Mouse (Mus musculus) cortical plate, adult 2 months (tissue): Measurements from ENCODE around the gene Pik3r5. TPM values are rescaled to one million over a fixed set of nuclear protein-coding genes. Genes with fewer than 3 reads are reported as not detected.

Source experiments
- H3K27ac ChIP-seq: fragments of 200-500 bp; 2 replicates; pipeline ENCODE4 v1.5.1; 2012; ENCODE audit warnings: low read length, control low read depth, inconsistent platforms; ENCODE audit not compliant: insufficient read depth
- H3K4me1 ChIP-seq: fragments of 200-500 bp; 2 replicates; pipeline ENCODE4 v1.6.1; 2011; ENCODE audit warnings: low read length; ENCODE audit not compliant: control insufficient read depth, insufficient read depth
- H3K4me3 ChIP-seq: fragments of 200-500 bp; 2 replicates; pipeline ENCODE4 v1.5.1; 2011; ENCODE audit warnings: mild to moderate bottlenecking, low read length, control low read depth; ENCODE audit not compliant: insufficient read depth
- CTCF ChIP-seq: fragments of 200-500 bp; IDR thresholded peaks from 2 replicates; pipeline ENCODE4 v1.5.1; 2011; ENCODE audit warnings: mild to moderate bottlenecking, control low read depth, low read length; ENCODE audit not compliant: insufficient read depth; ENCODE audit errors: extremely low read depth
- POLR2A ChIP-seq: fragments of 200-500 bp; IDR thresholded peaks from 2 replicates; pipeline ENCODE4 v1.6.1; 2011; ENCODE audit warnings: mild to moderate bottlenecking, low read length, control low read depth; ENCODE audit not compliant: insufficient read depth; ENCODE audit errors: extremely low read depth
- polyA plus RNA-seq: library from polyadenylated mRNA; depleted of rRNA; stranded (reverse); fragments of >200 nt; gene quantifications from 2 replicates; pipeline ENCODE4 v1.2.3, GENCODE M21; 2012

Gene Pik3r5
- polyA plus RNA-seq, 1 experiment, result 2.6 TPM

- H3K27ac ChIP-seq, result no peak overlapping the region
- TF ChIP-seq CTCF (no peak), POLR2A (no peak)
Measured at GRCm38 (mm10) chr11:68462716-68463115, 30.8 kb downstream of the Pik3r5 start.

DNA sequence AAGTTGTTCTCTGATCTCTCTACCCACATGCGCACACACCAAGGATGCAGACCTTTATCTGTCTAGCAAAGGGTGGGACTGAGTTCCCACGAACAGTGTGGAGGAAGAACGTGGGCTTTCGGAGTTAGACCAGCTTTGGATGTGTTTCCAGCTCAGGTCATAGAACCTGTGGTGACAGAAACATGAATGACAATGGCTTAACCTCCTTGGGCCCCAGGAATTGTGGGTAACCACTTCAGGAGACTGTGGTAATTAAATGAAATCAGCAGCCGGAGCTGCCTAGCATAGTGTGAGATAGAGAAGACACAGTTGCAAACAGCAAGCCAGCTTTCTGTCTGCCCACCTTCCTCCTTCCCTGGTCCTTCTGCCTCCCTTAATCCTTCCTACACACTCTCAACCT lies 32.3 kb downstream of the Pik3r5 start:
- no peak for TF ChIP-seq CTCF
- no peak for TF ChIP-seq POLR2A
- Histone ChIP-seq H3K4me3 (no peak overlapping the region), H3K4me1 (peaks cover 2% of the 10 kb centered on the region; the same call in 1 of the 2 replicates), H3K27ac (no peak overlapping the region)

More at GRCm38 (mm10) chr11:68462716-68463115, 30.8 kb downstream of the Pik3r5 start:
- Histone ChIP-seq H3K4me1 (peaks cover 2% of the 10 kb centered on the region; the same call in 1 of the 2 replicates), H3K4me3 (no peak overlapping the region)

DNA sequence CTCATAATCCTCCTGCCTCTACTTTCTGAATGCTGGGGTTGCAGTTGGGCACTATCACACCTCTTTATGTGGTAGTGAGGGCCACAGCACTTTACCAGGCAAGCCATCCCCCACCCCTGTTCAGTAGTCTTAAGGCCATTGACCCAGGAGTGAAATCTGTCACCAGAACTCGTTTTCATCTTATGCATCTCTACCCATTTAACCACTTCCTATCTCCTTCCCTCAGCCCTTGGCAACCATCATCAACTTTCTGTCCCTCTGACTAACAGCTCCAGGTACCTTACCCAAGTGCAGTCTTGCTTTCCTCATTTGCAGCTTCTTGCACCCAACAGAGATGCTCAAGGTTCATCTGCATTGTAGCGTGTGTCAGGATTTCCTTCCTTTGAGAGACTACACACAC lies 33.2 kb downstream of the Pik3r5 start:
- Histone ChIP-seq H3K4me3 (no peak overlapping the region), H3K27ac (no peak overlapping the region), H3K4me1 (peaks cover 2% of the 10 kb centered on the region; the same call in 1 of the 2 replicates)
- TF ChIP-seq CTCF, result no peak
- TF ChIP-seq POLR2A, result no peak

DNA sequence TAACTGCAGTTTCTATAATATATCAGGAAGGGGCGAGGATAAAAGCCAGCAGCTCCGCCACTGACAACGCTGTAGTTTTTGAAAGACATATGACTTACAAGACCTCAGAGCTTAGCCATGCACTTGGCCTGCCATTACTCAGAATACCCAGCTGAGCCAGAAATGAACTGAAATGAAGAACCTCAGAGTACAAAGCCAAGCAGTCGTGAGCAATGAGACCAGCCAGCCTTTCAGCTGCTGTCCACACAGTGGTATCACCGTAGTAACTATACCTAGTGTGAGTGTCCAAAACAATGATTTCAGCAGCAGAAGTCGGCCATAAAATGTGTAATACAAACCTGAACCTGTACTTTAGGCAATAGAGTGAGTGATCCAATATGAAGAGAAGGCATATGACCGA lies 35.5 kb downstream of the Pik3r5 start:
- Histone ChIP-seq H3K4me1 (peaks cover 2% of the 10 kb centered on the region; the same call in 1 of the 2 replicates), H3K4me3 (no peak overlapping the region), H3K27ac (no peak overlapping the region)
- TF ChIP-seq CTCF, result no peak
- no peak for TF ChIP-seq POLR2A

- TF ChIP-seq CTCF (no peak), POLR2A (no peak)
- Histone ChIP-seq H3K4me1 (peaks cover 2% of the 10 kb centered on the region; the same call in 1 of the 2 replicates), H3K27ac (no peak overlapping the region), H3K4me3 (no peak overlapping the region)
Measured at GRCm38 (mm10) chr11:68467962-68468612, 36.2 kb downstream of the Pik3r5 start.

DNA sequence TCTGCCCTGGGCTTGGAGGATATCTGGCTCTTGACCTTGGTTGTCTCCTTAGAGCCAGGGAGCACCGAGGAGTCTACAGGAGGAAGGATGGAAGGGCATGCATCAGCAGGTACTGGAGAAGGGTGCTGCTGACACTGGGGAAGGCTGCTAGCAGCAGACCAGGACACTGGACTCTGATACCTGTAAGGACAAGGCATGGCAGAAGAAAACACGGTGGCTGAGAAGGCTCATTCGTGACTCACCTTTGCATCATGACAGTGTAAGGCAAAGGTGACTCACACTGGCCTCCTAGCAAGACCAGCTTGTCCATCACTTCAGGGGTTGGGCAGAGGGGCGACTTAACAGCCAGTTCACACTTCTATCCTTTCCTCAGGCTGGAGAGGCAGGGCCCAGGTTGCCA lies 37.0 kb downstream of the Pik3r5 start:
- peaks cover 2% of the 10 kb centered on the region; the same call in 1 of the 2 replicates for H3K4me1 ChIP-seq
- no peak overlapping the region for H3K4me3 ChIP-seq
- no peak overlapping the region for H3K27ac ChIP-seq
- no peak for TF ChIP-seq POLR2A
- no peak for TF ChIP-seq CTCF

DNA sequence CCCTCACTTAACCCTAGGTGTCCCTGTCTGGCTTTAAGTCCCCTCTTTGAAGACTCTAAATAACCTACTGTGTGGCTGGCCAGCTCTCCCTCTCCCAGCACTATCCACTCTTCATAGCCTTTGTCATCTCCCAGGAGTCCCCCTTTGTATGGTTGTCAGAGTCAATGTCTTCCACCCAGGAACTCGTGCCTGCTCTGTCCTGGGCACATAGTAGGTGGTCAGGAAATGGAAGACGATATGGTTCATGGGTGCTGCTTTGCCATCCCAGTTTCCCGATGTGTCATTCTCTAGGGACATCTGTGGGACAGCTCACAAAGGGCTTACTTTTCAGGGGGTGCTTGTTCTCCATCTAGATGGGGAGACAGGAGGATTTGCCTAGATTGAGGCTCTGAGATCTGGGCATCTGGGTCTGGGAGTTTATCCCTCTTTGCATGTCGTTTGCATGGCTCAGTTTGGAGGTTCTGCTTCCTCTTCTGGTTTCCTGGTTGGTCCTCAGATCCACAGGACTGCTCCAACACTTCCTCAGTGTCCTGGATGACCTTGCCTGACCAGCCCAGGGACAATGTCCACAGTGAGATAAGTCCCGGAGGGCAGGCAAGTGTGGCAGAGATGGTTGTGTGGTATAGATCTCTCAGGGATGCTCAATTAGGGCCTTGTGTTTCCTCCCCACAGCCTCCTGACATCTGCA lies 40.4 kb downstream of the Pik3r5 start:
- no peak for TF ChIP-seq CTCF
- no peak for TF ChIP-seq POLR2A
- H3K4me1 ChIP-seq, result 0 out of 2 replicates have a peak, but pooled peaks cover 2% of the 10 kb centered on the region
- H3K27ac ChIP-seq, result no peak overlapping the region
- no peak overlapping the region for H3K4me3 ChIP-seq

DNA sequence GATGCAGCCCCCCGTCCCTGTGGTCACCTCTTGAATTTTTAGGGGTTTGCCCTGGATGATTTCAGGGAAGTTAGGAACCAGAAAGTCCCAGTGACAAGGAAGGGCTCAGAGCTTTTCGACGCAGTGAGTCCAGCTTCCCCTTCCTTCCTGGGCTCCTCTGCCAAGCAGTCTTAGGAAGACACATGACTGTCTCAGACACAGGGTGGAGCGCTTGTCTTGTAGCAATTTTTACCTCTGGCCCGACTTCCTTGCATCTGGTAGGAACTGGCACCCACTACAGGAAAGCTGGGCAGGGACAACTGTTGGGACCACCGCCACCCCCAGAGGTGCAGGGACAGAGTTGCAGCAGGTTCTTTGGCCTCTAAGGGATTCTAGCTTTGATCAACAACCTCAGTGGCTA lies 42.7 kb downstream of the Pik3r5 start:
- Histone ChIP-seq H3K4me3 (no peak overlapping the region), H3K27ac (no peak overlapping the region), H3K4me1 (0 out of 2 replicates have a peak, but pooled peaks cover 2% of the 10 kb centered on the region)
- TF ChIP-seq CTCF (no peak), POLR2A (no peak)

GRCm38 (mm10) chr11:68475676-68476075 lies 43.8 kb downstream of the Pik3r5 start:
- no peak overlapping the region for H3K27ac ChIP-seq
- TF ChIP-seq POLR2A, result no peak
- H3K4me3 ChIP-seq, result no peak overlapping the region
- H3K4me1 ChIP-seq, result 0 out of 2 replicates have a peak, but pooled peaks cover 2% of the 10 kb centered on the region

GRCm38 (mm10) chr11:68477661-68478060 lies 45.7 kb downstream of the Pik3r5 start:
- 0 out of 2 replicates have a peak, but pooled peaks cover 2% of the 10 kb centered on the region for H3K4me1 ChIP-seq
- TF ChIP-seq CTCF (no peak), POLR2A (no peak)
- no peak overlapping the region for H3K27ac ChIP-seq
- H3K4me3 ChIP-seq, result no peak overlapping the region
